Mouse (Mus musculus) kidney, adult 2 months (tissue): ENCODE measurements around the gene Nat8f3. TPM values are rescaled to one million over a fixed set of nuclear protein-coding genes. Genes with fewer than 3 reads are reported as not detected.
"Not testable (repeated sequence)": the region's sequence is repeated elsewhere in the genome, so short reads cannot be mapped to it uniquely, and the experiment has no call there.

Experiments used
- DNase-seq: peaks from one replicate; pipeline ENCODE4 v3.0.0; 2021
- H3K27ac ChIP-seq: fragments of 200-500 bp; 2 replicates; pipeline ENCODE4 v1.5.1; 2012; ENCODE audit warnings: low read depth, low read length, control low read depth, inconsistent platforms; ENCODE audit not compliant: insufficient read depth
- H3K27me3 ChIP-seq: fragments of 200-500 bp; replicated peaks from 2 replicates; pipeline ENCODE4 v1.6.1; 2012; ENCODE audit warnings: mild to moderate bottlenecking, moderate library complexity, low read length, inconsistent platforms; ENCODE audit not compliant: control insufficient read depth, insufficient read depth
- H3K36me3 ChIP-seq: fragments of 200-500 bp; 2 replicates; pipeline ENCODE4 v1.6.1; 2012; ENCODE audit warnings: mild to moderate bottlenecking, moderate library complexity, low read length, inconsistent platforms; ENCODE audit not compliant: control insufficient read depth, insufficient read depth
- H3K4me1 ChIP-seq: fragments of 200-500 bp; 2 replicates; pipeline ENCODE4 v1.6.1; 2011; ENCODE audit warnings: low read length; ENCODE audit not compliant: control insufficient read depth, insufficient read depth
- H3K4me3 ChIP-seq: fragments of 200-500 bp; 2 replicates; pipeline ENCODE4 v1.5.1; 2011; ENCODE audit warnings: mild to moderate bottlenecking, low read depth, low read length, control low read depth; ENCODE audit not compliant: insufficient read depth
- CTCF ChIP-seq: fragments of 200-500 bp; conservative IDR thresholded peaks from 2 replicates; pipeline ENCODE4 v1.5.1; 2011; ENCODE audit warnings: low read depth, mild to moderate bottlenecking, control low read depth, low read length, moderate library complexity, mixed read lengths; ENCODE audit not compliant: insufficient read depth, insufficient read length
- POLR2A ChIP-seq: fragments of 200-500 bp; IDR thresholded peaks from one replicate; pipeline ENCODE4 v1.6.1; 2011; ENCODE audit warnings: low read depth, low read length, control low read depth
- WGBS: fragments of 180-500 bp; shearing (Covaris S2); methylation state at CpG from one replicate; pipeline ENCODE4 v1.1.7; 2018; 5-methylcytosine and 5-hydroxymethylcytosine counted together
- polyA plus RNA-seq: library from polyadenylated mRNA; depleted of rRNA; stranded (reverse); fragments of >200 nt; gene quantifications from 2 replicates; pipeline ENCODE4 v1.2.3, GENCODE M21; 2012; rRNA removed

Gene Nat8f3
- polyA plus RNA-seq = 43.5 and 54.4 TPM in 2 replicates

- not testable (repeated sequence) for H3K27ac ChIP-seq, H3K4me1 ChIP-seq, H3K4me3 ChIP-seq, H3K27me3 ChIP-seq, H3K36me3 ChIP-seq
- TF ChIP-seq CTCF = peak; percentile 24
- DNase-seq = peak; percentile 47
- 56% methylated on average over 13 of the region's 13 CpGs for WGBS
Observed at GRCm38 (mm10) chr6:85765532-85765931, at the start of gene Nat8f3. Gene Nat8f3, minus strand, starts transcription at chr6:85765754.

GRCm38 (mm10) chr6:85813339-85813738 is 47.8 kb upstream of the Nat8f3 start:
- TF ChIP-seq POLR2A = no peak
- no peak for TF ChIP-seq CTCF
- H3K27ac ChIP-seq = peak overlapping the region; percentile 31; the same call in 1 of the 2 replicates
- WGBS = 60% methylated on average over 2 of the region's 2 CpGs

GRCm38 (mm10) chr6:85810942-85811537 is 45.5 kb upstream of the Nat8f3 start:
- not testable (repeated sequence) for H3K4me1 ChIP-seq, H3K4me3 ChIP-seq, H3K27me3 ChIP-seq, H3K36me3 ChIP-seq
- DNase-seq = peak; percentile 87
- peak overlapping the region; percentile 67 for H3K27ac ChIP-seq
- WGBS = 32% methylated on average over 3 of the region's 3 CpGs

More at GRCm38 (mm10) chr6:85813339-85813738, 47.8 kb upstream of the Nat8f3 start:
- Histone ChIP-seq H3K4me3 (no peak overlapping the region), H3K4me1 (peaks cover 8% of the 10 kb centered on the region; the same call in 1 of the 2 replicates), H3K27me3 (no peaks in the 10 kb centered on the region), H3K36me3 (no peaks in the 10 kb centered on the region)
- DNase-seq = peak; percentile 73

- H3K36me3 ChIP-seq, H3K4me1 ChIP-seq, H3K4me3 ChIP-seq, H3K27me3 ChIP-seq, DNase-seq: not testable (repeated sequence)
- WGBS = 61% methylated on average over 3 of the region's 3 CpGs
- H3K27ac ChIP-seq = peak overlapping the region; percentile 89
Observed at GRCm38 (mm10) chr6:85810514-85810913, 45.0 kb upstream of the Nat8f3 start.

- WGBS = 64% methylated on average over 3 of the region's 3 CpGs
- H3K4me1 ChIP-seq = not testable (repeated sequence)
- H3K27ac ChIP-seq = peak overlapping the region; percentile 89
Observed at GRCm38 (mm10) chr6:85809784-85810183, 44.2 kb upstream of the Nat8f3 start.

GRCm38 (mm10) chr6:85803180-85803579 is 37.6 kb upstream of the Nat8f3 start:
- not testable (repeated sequence) for H3K4me3 ChIP-seq, H3K27me3 ChIP-seq, H3K36me3 ChIP-seq, H3K4me1 ChIP-seq
- 33% methylated on average over 5 of the region's 5 CpGs for WGBS
- H3K27ac ChIP-seq = peak overlapping the region; percentile 20; the same call in 1 of the 2 replicates
- peak; percentile 89 for DNase-seq

More at GRCm38 (mm10) chr6:85809784-85810183, 44.2 kb upstream of the Nat8f3 start:
- H3K27me3 ChIP-seq, H3K36me3 ChIP-seq: not testable (repeated sequence)
- peak overlapping the region; percentile 31; the same call in 1 of the 2 replicates for H3K4me3 ChIP-seq
- DNase-seq = peak; percentile 78

GRCm38 (mm10) chr6:85763127-85764070 is 2.2 kb downstream of the Nat8f3 start:
- peak; percentile 57 for DNase-seq
- 53% methylated on average over 6 of the region's 6 CpGs for WGBS
- H3K27ac ChIP-seq = peak overlapping the region; percentile 38; the same call in 1 of the 2 replicates
- not testable (repeated sequence) for H3K4me3 ChIP-seq, H3K4me1 ChIP-seq, H3K27me3 ChIP-seq, H3K36me3 ChIP-seq

GRCm38 (mm10) chr6:85762678-85763077 is 2.9 kb downstream of the Nat8f3 start:
- not testable (repeated sequence) for DNase-seq, H3K4me3 ChIP-seq, H3K4me1 ChIP-seq, H3K36me3 ChIP-seq, H3K27me3 ChIP-seq
- WGBS = 57% methylated on average over 2 of the region's 2 CpGs
- peak overlapping the region; percentile 64; the same call in 1 of the 2 replicates for H3K27ac ChIP-seq

GRCm38 (mm10) chr6:85755705-85756249 is 9.8 kb downstream of the Nat8f3 start:
- H3K36me3 ChIP-seq, H3K4me1 ChIP-seq, H3K27me3 ChIP-seq, H3K27ac ChIP-seq, H3K4me3 ChIP-seq: not testable (repeated sequence)
- 31% methylated on average over 4 of the region's 6 CpGs for WGBS
- peak; percentile 66 for DNase-seq
